Mouse (Mus musculus): Measurements from ENCODE around the gene Gas6.

DNA sequence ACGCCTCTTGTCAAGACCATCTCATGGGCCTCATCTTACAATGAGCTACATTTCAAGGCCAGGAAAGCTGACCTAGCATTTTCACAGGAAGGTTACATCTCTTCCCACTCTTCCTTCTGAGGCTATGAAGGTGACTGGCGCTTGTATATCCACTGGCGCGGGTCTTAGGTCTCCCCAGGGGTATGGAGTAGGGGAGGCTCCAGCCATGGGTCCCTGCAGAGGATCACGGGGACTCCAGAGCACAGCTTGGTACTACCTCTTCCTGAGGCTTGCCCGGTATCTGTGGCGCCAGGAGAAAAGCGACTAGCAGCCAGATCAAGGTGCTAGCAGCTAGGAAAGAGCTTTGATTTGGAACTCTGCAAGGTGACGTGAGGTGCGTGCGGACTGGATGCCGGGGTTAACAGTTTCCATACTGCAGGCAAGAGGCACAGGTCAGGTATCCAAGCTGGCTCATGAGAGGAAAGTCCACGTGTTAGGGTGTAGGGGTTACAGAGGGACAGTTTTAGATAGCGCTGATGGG lies 2.7 kb downstream of the Gas6 start:
- no peak for TF ChIP-seq CTCF (IDR thresholded peaks at IDR 0.05; ENCODE audit: low read depth)
- TF ChIP-seq EP300 (IDR thresholded peaks at IDR 0.05; ENCODE audit: low read depth): no peak

Measured in liver, postnatal 0 days (tissue).